Mouse (Mus musculus) lung, postnatal 10 days (tissue): Measurements from ENCODE around the gene Tmem94.
A peak's percentile ranks its signal among the peaks of the same experiment; 100 is the strongest.
"Not testable (repeated sequence)": the region's sequence is repeated elsewhere in the genome, so short reads cannot be mapped to it uniquely, and the experiment has no call there.

Source experiments
- DNase-seq: peaks from one replicate; pipeline ENCODE4 v3.0.0; 2021

Gene Tmem94

DNA sequence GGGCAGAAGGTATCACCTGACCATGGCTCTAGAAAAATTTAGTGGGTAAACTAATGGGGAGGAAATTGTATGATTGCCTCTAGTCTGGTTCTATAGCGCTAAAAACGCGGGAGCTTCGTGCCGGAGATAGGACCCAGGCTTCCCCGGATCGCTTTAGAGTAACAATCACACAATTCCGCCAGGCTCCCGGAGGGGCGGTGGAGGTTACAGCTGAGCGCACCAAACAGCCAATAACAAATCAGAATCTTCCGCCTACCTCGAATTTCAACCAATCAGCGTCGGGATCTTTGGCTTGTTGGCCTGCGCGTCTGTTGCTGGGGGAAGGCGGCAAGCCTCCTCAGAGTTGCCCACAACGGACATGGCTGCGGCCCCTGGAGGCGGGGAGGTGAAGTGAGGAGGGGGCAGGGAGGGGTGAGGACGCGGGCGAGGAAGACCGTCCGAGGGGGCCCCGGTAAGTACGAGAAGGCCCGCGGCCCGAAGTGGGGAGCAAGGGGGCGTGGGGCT is at the start of gene Tmem94:
Gene Tmem94, plus strand, starts transcription at position 331 of the 504 bp plus-strand sequence.
- peak; percentile 97 for DNase-seq

DNA sequence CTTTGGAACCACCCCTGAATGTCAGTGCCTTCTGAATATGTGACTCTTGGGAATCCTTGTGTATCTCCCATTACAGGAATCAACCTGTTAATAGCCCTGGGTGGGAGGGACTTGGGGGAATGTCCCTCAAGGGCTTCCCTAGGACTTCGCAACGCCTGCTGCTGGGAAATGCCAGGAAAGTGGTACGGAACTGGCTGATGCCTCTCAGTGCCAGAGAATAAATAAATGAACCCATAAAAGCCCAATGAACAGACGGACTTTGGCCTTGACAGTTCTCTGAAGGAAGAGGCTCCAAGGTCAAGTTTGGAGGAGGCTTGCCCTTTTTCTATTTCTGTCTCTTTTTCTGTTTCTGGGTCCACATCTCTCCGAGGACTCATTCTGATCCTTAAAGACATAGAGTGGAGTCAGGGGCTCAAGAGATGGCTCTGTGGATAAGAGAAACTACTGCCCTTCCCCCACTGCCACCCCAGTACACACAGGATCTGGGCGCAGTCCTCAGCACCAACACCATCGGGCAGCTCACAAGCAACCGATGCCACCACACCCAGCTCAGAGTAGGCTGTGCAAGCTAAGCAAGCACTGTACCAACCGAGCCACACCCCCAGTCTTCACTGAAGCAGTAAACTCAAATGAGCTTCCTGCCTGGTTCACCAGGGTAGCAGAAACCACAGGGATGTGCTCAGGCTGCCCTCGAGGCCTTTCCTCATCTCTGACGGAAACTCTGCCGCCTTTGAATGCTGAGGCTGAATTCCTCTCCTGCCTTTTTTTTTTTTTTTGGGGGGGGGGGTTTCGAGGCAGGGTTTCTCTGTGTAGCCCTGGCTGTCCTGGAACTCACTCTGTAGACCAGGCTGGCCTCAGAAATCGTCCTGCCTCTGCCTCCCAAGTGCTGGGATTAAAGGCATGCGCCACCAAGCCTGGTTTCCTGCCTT is 48.6 kb upstream of the Tmem94 start:
- DNase-seq, result no peak

DNA sequence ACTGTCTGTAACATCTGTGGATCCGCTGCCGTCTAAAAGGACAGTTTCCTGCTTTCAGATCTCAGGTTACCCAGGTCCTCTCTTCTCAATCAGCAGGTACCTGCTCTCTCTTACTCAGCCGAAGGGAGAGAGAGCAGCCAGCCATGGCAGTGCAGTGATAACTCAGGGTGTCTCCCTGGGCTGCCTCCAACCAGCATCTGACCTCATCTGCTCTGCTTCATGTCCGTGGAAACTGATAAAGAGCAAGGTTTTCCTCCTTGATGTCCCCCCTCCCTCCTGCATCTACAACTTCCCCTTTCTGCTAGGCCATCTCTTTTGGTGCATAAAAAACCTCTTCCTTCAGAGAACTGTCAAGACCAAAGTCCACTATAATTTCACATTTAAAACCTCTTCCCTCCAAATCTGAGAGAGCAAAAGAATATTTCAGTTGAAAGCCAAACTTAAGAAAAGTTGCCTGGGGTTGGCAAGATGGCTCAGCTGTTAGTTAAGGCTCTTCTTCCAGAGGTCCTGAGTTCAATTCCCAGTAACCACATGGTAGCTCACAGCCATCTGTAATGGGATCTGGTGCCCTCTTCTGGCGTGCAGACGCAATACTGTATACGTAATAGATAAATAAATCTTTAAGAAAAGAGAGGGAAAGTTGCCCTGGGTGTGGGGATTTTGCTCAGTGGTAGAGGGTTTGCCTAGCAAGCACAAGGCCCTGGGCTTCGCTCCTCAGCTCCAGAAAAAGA is 47.4 kb upstream of the Tmem94 start:
- DNase-seq, result peak; percentile 34

DNA sequence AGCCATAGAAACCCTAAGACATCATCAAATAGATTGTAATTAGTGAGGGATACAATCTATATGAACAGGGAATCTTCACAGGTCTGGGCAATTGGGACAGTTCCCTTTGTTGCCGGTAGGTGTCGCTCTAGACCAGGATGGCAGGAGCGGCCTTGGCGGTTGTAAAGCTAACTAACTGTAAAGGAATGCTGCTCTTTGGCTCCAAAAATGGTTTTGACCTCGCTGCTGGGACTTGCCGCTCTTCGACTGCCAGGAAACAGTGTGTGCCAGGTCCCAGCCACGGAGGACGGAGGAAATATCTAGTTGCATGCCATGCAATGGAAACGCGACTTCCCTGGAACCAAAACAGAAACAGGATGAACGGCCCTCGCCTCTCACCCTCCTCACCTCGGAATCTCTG is 42.6 kb upstream of the Tmem94 start:
- DNase-seq, result peak; percentile 92

DNA sequence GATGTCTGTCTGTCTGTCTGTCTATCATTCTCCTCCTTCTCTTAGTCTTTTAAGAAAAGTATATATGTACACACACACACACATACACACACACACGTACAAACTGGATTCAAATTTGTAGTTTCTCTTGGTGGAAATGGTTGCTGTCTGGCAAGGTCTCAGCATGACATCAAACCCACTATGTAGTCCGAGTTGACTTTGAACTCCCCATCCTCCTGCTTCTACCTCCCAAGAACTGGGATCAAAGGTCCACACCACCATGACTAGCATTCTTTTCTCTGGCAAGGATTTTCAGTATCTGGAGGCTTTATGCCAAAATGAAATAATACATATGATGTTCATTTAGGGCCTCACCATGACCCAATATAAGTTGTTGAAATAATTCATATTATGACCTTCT is 42.0 kb upstream of the Tmem94 start:
- DNase-seq, result no peak

DNA sequence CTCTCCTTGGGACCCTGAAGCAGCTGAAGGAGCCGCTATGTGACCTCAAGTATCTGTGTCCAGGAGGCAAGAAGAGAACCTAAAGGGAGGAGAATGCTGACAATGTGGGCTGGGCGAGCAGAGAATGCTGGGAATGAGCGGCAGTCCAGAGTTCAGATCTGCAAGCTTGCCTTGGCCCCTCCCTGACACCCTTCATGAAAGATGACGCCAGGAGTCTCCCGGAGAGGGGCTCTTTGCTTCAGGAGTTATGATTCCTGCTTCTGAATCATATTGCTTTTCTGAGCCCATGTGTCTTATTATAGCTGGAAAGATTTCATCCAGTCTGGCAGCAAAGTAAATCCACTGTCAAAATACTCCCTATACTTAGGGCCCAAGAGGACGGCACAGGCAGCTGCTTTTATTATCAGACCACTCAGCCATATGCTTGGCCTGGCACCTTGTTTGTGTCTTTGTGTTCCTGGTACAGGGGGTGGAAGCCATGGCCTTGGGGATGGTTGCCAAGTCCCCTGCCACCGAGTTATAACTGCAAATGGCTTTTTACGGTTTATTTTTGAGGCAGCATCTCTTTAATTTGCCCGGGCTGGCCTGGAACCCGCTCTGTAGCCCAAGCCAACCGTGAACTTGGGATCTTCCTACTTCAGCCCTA is 31.1 kb upstream of the Tmem94 start:
- no peak for DNase-seq

DNA sequence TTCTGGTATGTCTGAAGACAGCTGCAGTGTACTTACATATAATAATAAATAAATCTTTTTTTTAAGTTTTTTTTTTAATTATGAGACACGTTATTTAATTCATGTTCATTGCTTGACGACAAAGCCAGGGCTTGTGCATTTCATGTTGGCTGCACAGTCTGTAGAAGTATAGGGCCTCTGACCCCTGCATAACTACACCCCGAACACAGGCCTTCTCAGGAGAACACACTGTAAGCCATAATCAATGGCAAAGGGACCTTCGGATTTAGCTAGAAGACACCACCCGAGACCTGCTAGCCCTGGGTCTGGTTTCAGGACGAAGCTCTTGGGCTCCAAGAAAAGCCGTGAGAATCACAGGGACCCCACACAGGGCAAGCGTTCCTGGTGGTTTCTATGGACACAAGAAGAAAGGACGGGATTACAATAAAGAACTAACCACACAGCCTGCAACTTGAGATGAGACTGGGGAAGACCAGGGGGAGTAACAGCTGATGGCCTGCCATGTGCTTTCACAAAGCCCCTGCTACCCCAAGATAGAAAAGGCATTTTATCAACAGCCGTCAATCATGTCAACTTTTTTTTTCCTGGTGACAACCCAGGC is 27.5 kb upstream of the Tmem94 start:
- DNase-seq, result no peak

DNA sequence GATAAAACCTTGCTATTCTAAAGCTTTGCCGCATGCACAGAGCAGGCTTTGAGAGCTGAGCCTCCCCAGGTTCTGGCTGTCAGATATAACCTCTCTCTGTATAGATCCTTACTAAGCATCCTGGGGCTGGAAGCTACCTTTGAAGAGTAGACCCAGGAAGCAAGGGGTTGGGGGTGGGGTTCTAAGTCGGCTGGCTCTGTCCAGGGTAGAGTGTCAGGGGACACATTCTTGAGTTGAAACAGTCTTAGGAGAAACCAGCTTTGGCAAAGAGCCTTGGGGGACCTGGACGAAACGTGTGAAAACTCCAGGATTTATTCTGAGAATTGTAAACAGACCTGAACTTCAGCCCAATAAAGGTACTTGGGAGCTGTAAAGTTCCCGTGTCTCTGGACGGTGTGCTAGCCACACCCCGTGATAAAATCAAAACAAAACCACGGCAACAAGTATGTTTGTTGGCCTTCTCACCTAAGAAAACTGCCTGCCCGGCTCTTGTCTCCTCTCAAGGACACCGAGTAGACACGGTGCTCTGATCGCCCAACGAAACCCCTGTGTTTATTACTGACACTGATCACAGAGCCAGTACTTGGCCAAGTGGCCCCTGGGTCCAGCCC is 26.9 kb upstream of the Tmem94 start:
- DNase-seq, result no peak

DNA sequence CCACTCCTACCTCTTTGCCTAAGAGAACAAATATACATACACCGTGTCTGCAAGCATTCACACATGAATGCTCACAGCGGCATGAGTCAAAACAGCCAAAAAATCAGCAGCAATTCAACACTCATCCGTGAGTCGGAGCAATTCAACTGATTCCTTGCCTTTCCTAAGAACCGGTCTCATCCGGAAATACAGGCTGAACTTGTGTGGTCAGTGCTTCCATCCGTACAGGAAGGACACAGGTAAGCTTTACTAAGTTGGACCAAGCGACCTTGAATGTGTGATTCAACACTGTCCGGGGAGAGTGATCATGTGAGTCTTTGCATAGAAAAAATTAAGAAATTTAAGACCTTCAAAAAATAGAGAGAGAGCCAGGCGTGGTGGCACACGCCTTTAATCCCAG is 24.2 kb upstream of the Tmem94 start:
- no peak for DNase-seq

DNA sequence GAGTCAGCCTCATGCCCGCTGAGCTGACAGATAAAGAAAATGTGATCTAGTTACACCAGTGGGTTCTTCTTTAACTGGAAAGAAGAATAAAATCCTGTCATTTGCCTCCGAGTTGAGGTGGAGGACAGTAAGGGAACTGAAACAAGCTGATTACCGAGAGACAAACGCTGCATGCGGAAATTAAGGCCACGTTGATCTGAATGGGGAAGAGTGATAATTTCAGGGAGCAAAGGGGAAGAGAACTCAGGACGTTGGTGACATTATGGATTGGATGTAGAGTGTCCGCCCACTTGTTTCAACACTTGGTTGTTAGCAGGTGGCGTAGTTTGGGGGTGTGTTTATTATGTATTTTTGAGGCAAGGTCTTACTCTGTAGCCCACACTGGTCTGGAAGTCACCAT is 22.3 kb upstream of the Tmem94 start:
- no peak for DNase-seq

DNA sequence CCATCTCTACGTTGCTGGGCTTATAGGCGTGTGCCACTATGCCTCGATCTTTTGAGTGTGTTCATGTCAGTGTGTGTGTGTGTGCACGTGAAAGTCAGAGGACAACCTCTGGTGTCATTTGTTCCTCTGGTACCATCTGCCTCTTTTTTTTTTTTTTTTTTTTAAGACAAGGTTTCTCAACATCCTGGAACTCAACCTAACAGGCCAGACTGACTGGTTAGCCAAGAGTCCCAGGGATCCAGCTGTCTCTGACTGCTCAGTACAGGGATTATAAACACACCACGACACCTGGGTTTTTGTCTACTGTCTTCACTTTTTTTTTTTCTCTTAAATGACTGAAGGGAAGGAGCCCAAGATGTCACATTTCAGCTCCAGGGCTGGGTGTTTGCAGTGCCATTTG is 20.8 kb upstream of the Tmem94 start:
- no peak for DNase-seq

DNA sequence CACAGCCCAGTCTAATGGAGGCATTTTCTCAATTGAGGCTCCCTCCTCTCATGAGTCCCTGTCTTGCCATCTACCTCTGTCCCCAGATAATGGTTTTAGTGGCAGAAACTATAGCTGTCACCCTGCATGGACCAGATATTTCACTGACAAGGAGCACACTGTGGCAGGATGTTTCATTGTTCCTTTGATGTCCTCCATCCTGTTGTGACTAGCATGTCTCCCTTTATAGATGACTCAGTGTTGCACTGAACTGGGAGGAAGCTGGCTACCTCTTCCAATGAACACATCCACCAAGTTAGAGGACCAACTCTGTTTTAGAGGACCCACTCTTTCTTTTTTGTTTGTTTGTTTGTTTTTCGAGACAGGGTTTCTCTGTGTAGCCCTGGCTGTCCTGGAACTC is 19.1 kb upstream of the Tmem94 start:
- DNase-seq, result no peak

DNA sequence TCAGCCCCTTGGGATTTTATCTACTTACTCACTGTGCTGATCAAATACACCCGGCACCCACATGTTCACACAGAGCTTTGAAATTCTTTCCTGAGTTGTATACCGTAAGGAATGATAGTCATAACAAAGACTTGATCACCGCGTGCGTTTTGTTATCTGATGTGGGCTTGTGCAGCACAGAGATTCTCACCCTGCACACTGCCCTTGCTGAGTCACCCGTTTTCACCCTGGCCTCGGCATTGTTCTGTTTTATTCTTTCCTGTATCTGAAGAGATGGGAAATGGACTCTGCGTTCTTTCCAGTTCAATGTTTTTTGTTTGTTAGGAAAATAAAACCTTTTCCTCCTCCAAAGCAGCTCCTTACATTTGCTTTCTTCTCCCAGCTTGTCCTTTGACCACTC is 18.5 kb upstream of the Tmem94 start:
- DNase-seq, result no peak

DNA sequence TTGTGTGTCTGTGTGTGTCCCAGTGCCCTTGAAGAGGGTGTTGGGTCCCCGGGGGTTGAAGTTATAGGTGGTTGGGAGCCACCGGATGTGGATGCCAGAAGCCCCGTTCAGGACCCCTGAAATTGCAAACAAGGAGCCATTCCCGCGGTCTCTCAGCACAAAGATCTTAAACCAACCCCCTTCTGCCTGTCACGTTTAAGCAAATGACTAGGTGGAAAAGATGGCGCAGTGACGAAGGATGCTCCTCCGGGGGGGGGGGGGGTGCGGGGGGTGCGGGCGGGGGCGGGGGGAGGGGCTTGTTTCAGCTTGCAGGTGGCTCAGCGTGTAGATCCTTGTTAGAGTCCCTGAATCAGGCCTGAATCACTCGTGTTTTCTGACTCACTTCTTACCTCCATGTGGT is 17.9 kb upstream of the Tmem94 start:
- DNase-seq, result no peak

DNA sequence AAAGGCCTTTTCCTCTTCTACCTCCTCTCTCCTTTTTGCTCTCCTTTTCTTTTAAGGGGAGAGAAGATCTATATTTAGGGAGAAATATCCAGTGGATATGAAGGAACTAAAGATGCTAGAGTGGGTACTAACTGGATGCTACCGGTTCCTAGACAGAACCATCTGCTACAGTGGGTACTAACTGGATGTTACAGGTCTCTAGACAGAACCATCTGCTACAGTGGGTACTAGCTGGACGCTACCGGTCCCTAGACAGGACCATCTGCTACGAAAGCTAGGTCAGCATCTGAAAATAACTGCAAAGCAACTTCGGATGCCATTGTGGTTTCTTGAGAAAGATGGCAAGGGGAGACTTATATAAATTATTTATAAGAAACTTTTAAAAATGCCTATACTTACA is 15.4 kb upstream of the Tmem94 start:
- no peak for DNase-seq

DNA sequence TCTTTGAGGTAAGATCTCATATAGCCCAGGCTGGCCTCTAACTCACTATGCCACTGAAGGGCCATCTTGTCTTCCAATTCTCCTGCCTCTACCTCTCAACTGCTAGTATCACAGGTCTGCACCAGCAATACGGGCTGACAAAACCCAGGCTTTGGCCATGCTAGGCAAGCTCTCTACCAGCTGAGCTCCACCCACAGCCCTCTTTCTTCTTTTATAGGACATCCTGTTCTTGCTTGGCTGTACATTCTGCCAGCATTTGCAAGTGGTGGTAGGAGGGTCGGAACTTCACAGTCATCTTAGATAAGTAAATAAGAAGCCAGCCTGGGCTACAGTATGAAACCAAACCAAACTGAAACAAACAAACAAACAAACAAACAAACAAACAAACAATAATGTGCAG is 13.5 kb upstream of the Tmem94 start:
- no peak for DNase-seq

DNA sequence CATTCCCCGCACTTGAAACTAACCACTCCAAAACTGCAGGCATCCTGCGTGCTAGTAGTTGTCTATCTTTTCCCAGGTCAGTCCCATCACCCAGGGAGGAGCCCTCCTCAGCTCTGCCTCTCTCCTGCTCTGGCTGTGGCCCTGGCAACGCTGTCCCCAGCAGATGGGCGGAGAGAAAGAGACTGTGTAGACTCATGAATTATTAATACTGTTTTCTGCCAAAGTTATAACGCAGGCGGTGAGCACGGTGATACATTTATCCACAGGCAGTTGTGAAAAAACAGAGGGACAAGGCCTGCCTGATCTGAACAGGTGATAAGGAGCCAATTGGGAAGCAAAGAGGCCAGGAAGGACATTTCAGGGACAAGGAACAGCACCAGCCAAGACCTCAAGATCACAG is 12.6 kb upstream of the Tmem94 start:
- no peak for DNase-seq

DNA sequence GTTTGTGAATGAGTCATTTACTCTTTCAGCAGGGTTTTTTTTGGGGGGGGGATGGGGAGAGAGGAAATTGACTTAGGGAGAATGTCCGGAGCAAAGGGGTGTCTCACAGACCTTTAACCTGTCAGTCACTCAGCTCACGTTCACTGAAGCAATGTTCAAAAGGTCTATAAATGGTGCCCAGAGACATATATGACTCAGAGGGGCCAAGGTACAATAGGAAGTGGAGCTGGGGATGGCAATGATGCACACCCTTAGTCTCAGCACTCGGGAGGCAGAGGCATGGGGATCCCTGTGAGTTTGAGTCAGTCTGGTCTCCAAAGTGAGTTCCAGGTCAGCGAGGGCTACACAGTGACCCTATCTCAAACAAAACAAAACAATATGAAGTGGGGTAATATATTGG is 11.7 kb upstream of the Tmem94 start:
- DNase-seq, result no peak

DNA sequence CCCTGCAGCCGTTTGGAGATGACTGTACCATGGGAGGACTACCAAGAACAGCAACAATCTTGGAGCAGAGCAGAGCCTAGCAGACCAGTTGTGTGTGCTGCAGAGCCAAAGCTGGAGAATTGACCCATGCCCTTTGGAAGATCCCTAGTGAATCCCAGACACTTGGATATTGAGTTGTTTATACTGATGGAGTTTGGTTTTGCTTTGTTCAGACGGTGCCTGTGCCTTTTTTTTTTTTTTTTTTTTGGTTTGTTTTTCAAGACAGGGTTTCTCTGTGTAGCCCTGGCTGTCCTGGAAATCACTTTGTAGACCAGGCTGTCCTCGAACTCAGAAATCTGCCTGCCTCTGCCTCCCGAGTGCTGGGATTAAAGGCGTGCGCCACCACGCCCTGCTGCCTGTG is 3.1 kb upstream of the Tmem94 start:
- not testable (repeated sequence) for DNase-seq

DNA sequence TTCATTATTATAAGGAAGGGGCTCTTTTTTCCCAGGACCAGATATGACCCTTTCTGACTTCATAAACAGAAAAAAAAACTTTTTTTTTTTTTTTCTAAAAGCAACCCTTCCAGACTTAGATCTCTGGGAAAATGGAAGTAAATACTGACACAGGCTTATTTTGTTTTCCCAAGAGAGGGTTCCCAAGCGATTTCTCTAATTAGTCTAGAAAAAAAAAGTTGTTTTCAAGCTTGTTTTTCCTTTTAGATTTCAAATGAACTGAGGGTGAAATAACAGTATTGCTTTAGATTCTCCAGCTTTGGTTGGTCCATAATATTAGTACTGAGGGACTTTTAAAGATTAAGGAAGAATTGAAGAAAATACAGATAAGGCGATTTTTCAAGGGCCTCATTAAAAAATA is 535 bp upstream of the Tmem94 start:
- no peak for DNase-seq

DNA sequence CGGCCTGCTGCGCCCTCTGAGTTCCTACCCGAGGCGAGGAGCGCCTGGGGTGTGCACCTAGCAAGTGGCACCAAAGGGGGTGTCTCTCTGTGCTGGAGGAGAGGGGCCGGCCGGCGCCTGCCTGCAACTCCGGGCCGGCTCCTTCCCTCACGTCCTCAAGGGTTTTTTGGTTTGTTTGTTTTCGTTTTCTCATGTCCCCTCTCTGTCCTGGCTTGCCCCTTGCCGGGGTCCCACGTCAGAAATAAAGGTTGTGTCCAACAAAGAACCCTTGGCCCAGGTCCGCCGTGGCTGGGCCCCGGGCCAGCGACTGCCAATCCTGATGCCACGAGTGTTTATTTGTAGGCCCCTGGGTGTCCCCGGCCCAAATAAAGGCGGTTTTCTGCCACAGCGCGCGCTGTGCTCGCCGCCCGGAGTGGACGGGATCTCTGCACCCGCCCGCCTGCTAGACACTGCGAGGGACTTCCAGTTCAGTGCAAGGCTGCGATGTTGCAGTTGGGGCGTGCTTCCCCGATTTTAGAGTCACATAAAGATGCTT is 441 bp downstream of the Tmem94 start:
- DNase-seq, result peak; percentile 71

DNA sequence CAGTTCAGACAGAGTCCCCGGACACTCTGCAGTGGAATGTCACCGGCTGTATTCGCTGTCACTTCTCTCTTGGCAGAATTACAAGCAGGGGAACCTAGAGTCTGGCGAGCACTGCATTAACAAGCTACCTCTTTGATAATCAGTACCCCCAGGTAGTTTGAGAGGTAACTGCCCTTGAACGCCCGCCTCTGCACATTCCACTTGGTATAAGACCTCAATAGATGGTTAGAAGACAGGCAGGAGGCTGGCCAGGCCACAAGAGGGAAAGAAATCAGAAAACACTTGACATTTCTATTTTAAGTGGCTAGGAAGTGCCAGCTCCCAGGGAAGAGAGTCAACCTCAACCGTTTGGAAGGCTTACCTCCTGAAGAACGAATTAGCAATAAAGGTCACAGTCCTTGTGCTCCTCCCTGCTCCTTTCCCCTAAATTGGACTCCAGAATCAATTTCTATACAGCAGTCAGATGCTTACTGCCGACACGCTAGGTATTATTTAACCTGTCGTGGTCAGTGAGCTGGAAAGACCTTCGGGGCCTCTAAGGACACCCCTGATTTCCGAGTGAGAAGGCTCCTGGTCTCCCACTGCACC is 1.2 kb downstream of the Tmem94 start:
- peak; percentile 39 for DNase-seq
